Mouse (Mus musculus): ENCODE measurements at regions not wholly inside any gene's neighbourhood (a gene's known extent, or its start where the extent isn't known, plus 50 kb on each side); places are given as distances from the start of the nearest gene placed in this dataset.

DNA sequence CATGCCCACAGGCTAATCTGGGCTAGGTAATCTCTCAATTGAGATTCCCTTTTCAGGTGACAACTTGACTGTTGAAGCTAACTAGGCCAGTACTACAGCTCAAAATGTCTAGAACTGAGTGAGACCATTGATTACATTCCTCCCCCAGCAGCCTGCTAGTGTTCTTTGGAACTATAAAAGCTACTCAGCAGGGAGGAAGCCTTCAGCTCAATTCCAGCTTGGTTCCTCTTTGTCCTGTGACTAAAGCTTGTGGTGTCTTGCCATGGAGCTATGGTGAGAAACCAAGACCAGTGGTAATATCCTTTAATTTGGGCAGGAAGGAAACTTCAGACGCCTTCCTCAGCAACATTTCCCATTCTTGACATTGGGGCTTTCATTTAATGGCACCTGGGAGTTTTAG is 52.9 kb upstream of the Ccser1 start:
- DNase-seq: no peak

DNA sequence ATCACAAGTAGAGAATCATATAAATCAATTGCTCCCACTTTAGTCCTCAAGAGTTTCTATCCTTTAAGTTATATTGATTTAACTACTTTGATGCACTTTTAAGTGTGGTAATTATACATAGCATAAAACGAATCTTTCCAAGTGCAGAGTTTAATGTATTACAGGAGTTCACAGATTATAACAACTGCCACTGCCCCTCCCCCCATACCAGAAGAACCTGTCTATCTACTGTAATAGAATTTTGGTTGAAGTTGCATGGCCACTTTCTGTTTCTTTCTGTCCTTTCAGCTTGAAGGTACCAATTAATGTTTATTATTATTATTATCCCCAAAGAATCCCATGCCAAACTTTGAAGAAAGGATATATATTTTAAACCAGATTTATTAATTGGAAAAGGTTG is 51.9 kb upstream of the Ccser1 start:
- DNase-seq: peak; percentile 3
